Mouse (Mus musculus) embryonic facial prominence, embryonic 11.5 days (tissue): ENCODE results near the gene Sptan1. TPM values are rescaled to one million over a fixed set of nuclear protein-coding genes. Genes with fewer than 3 reads are reported as not detected.
"Not testable (repeated sequence)": the region's sequence is repeated elsewhere in the genome, so short reads cannot be mapped to it uniquely, and the experiment has no call there.

Experiments
- ATAC-seq: fragments of 200-750 bp; cut with Nextera tagmentation; replicated peaks from 2 replicates; pipeline ENCODE4 v1.8.0; 2017; ENCODE audit warnings: low read depth; ENCODE audit not compliant: insufficient number of reproducible peaks, low FRiP score, low TSS enrichment
- DNase-seq: peaks from one replicate; pipeline ENCODE4 v3.0.0-alpha.2; 2015; ENCODE audit warnings: low spot score
- H3K27ac ChIP-seq: fragments of 300-500 bp; sonication (generic); replicated peaks from 2 replicates; pipeline ENCODE4 v1.5.1; 2014; ENCODE audit warnings: mild to moderate bottlenecking, low read depth, low read length, control low read depth
- H3K27me3 ChIP-seq: fragments of 300-500 bp; sonication (generic); 2 replicates; pipeline ENCODE4 v1.6.1; 2014; ENCODE audit warnings: mild to moderate bottlenecking, low read length, moderate library complexity, mixed read lengths; ENCODE audit not compliant: control insufficient read depth, insufficient read depth
- H3K36me3 ChIP-seq: fragments of 300-500 bp; sonication (generic); replicated peaks from 2 replicates; pipeline ENCODE4 v1.6.1; 2014; ENCODE audit warnings: low read depth, mild to moderate bottlenecking, low read length, moderate library complexity, mixed read lengths; ENCODE audit not compliant: control insufficient read depth, insufficient read depth
- H3K4me1 ChIP-seq: fragments of 300-500 bp; sonication (generic); 2 replicates; pipeline ENCODE4 v1.6.1; 2014; ENCODE audit warnings: low read length, mixed read lengths; ENCODE audit not compliant: control insufficient read depth, insufficient read depth
- H3K4me2 ChIP-seq: fragments of 300-500 bp; sonication (generic); 2 replicates; pipeline ENCODE4 v1.6.1; 2014; ENCODE audit warnings: low read depth, mild to moderate bottlenecking, control low read depth, low read length, moderate library complexity
- H3K4me3 ChIP-seq: fragments of 300-500 bp; sonication (generic); 2 replicates; pipeline ENCODE4 v1.5.1; 2014; ENCODE audit warnings: low read depth, low read length, control low read depth
- H3K9ac ChIP-seq: fragments of 300-500 bp; sonication (generic); replicated peaks from 2 replicates; pipeline ENCODE4 v1.6.1; 2014; ENCODE audit warnings: mild to moderate bottlenecking, control low read depth, low read length
- H3K9me3 ChIP-seq: fragments of 300-500 bp; sonication (generic); replicated peaks from 2 replicates; pipeline ENCODE4 v1.6.1; 2016; ENCODE audit warnings: mild to moderate bottlenecking, low read length, inconsistent platforms, mixed read lengths; ENCODE audit not compliant: control insufficient read depth
- WGBS: fragments of 180-500 bp; shearing (Covaris S2); extraction: QIAGEN DNeasy Blood & Tissue Kit; methylation state at CpG from one replicate; pipeline ENCODE4 v1.1.7; 2014; 5-methylcytosine and 5-hydroxymethylcytosine counted together
- polyA plus RNA-seq: library from polyadenylated mRNA; unstranded; fragments of >200 nt; fragmentation: Nextera tagmentation; extraction: Ambion mirVana; gene quantifications from 2 replicates; pipeline ENCODE4 v1.2.1, GENCODE M21; 2014

Sptan1 gene
- polyA plus RNA-seq, 1 experiment from 2014 or later: 108 TPM

- no peak overlapping the region for H3K4me3 ChIP-seq
- no peaks in the 10 kb centered on the region for H3K36me3 ChIP-seq
- no peaks in the 10 kb centered on the region for H3K4me1 ChIP-seq
- ATAC-seq (no peak), DNase-seq (peak; percentile 87)
- H3K27me3 ChIP-seq: no peaks in the 10 kb centered on the region
- H3K4me2 ChIP-seq: no peak overlapping the region
- 2% methylated on average over 4 of the region's 4 CpGs for WGBS
- H3K9me3 ChIP-seq: no peaks in the 10 kb centered on the region
- no peak overlapping the region for H3K9ac ChIP-seq
- H3K27ac ChIP-seq: no peak overlapping the region
Measured at GRCm38 (mm10) chr2:30042445-30042844, 77.1 kb downstream of the Sptan1 start.

GRCm38 (mm10) chr2:30044550-30044949, 79.2 kb downstream of the Sptan1 start:
- no peaks in the 10 kb centered on the region for H3K36me3 ChIP-seq
- no peaks in the 10 kb centered on the region for H3K4me1 ChIP-seq
- H3K4me2 ChIP-seq: no peak overlapping the region
- WGBS: 81% methylated on average over 5 of the region's 5 CpGs
- no peak overlapping the region for H3K4me3 ChIP-seq
- H3K27me3 ChIP-seq: no peaks in the 10 kb centered on the region
- no peak for ATAC-seq
- no peak overlapping the region for H3K27ac ChIP-seq
- H3K9ac ChIP-seq: no peak overlapping the region
- no peak for DNase-seq
- no peaks in the 10 kb centered on the region for H3K9me3 ChIP-seq

GRCm38 (mm10) chr2:30047127-30047526, 81.8 kb downstream of the Sptan1 start:
- H3K9ac ChIP-seq: no peak overlapping the region
- no peak for DNase-seq
- H3K36me3 ChIP-seq: no peaks in the 10 kb centered on the region
- ATAC-seq: no peak
- 96% methylated on average over 6 of the region's 6 CpGs for WGBS
- H3K27me3 ChIP-seq: no peaks in the 10 kb centered on the region
- H3K4me3 ChIP-seq: no peak overlapping the region
- no peaks in the 10 kb centered on the region for H3K9me3 ChIP-seq
- H3K4me1 ChIP-seq: no peaks in the 10 kb centered on the region
- H3K4me2 ChIP-seq: no peak overlapping the region
- no peak overlapping the region for H3K27ac ChIP-seq

GRCm38 (mm10) chr2:30048101-30048501, 82.7 kb downstream of the Sptan1 start:
- Histone ChIP-seq H3K4me2 (peak overlapping the region; percentile 70), H3K27me3 (no peaks in the 10 kb centered on the region), H3K9me3 (no peaks in the 10 kb centered on the region), H3K9ac (peak overlapping the region; percentile 82), H3K27ac (no peak overlapping the region), H3K4me3 (peak overlapping the region; percentile 68), H3K4me1 (no peaks in the 10 kb centered on the region), H3K36me3 (no peaks in the 10 kb centered on the region)
- DNase-seq (no peak), ATAC-seq (no peak)
- WGBS: 64% methylated on average over 11 of the region's 11 CpGs

- H3K27ac ChIP-seq: peak within 1 kb of the TSS; percentile 83
- H3K4me2 ChIP-seq: peak within 1 kb of the TSS; percentile 70
- no peaks in the 10 kb centered on the region for H3K9me3 ChIP-seq
- peak; percentile 87 for ATAC-seq
- H3K9ac ChIP-seq: peak within 1 kb of the TSS; percentile 82
- H3K27me3 ChIP-seq: no peaks in the 10 kb centered on the region
- peak within 1 kb of the TSS; percentile 68 for H3K4me3 ChIP-seq
- no peaks in the 10 kb centered on the region for H3K4me1 ChIP-seq
- DNase-seq: peak; percentile 98
- H3K36me3 ChIP-seq: no peaks in the 10 kb centered on the region
- under 1% methylated on average over 54 of the region's 54 CpGs for WGBS
Measured at GRCm38 (mm10) chr2:30048699-30049388, 83.5 kb downstream of the Sptan1 start, which contains the start of gene Wdr34. Wdr34 (minus strand) TSS chr2:30048881.

GRCm38 (mm10) chr2:30049831-30050230, 84.5 kb downstream of the Sptan1 start:
- Histone ChIP-seq H3K4me2 (no peak overlapping the region), H3K27me3 (no peaks in the 10 kb centered on the region), H3K27ac (no peak overlapping the region), H3K9ac (no peak overlapping the region), H3K4me3 (no peak overlapping the region), H3K36me3 (no peaks in the 10 kb centered on the region), H3K4me1 (no peaks in the 10 kb centered on the region), H3K9me3 (no peaks in the 10 kb centered on the region)
- whole genome bisulfite sequencing: 83% methylated on average over 3 of the region's 3 CpGs
- ATAC-seq (no peak), DNase-seq (no peak)

GRCm38 (mm10) chr2:30051992-30052761, 86.8 kb downstream of the Sptan1 start:
- no peaks in the 10 kb centered on the region for H3K27me3 ChIP-seq
- H3K9me3 ChIP-seq: no peaks in the 10 kb centered on the region
- H3K4me1 ChIP-seq: no peaks in the 10 kb centered on the region

GRCm38 (mm10) chr2:30055310-30055709, 90.0 kb downstream of the Sptan1 start:
- H3K4me2 ChIP-seq, H3K27ac ChIP-seq, H3K4me3 ChIP-seq, H3K9ac ChIP-seq, H3K36me3 ChIP-seq, DNase-seq, H3K4me1 ChIP-seq, H3K9me3 ChIP-seq, H3K27me3 ChIP-seq, ATAC-seq: not testable (repeated sequence)
- 88% methylated on average over 3 of the region's 3 CpGs for WGBS

More at GRCm38 (mm10) chr2:30051992-30052761, 86.8 kb downstream of the Sptan1 start:
- no peak overlapping the region for H3K4me2 ChIP-seq
- no peaks in the 10 kb centered on the region for H3K36me3 ChIP-seq
- no peak overlapping the region for H3K27ac ChIP-seq
- DNase-seq (no peak), ATAC-seq (no peak)
- H3K9ac ChIP-seq: no peak overlapping the region
- WGBS: 47% methylated on average over 6 of the region's 6 CpGs
- no peak overlapping the region for H3K4me3 ChIP-seq
